Comparison of ENCODE assay signal across 12 mouse cellular contexts in genomic region chr13:55847805-55848204, GRCm38 (mm10). TPM values are rescaled to one million over a fixed set of nuclear protein-coding genes. Genes with fewer than 3 reads are reported as not detected.
DNase-seq lines count a peak whose midpoint lies in the region; ATAC-seq and TF ChIP-seq lines count a peak whose summit lies in the region.
"Had no signal": no experiment of that assay in that cellular context is flagged by ENCODE, and none has a peak within 500 bp of the region (broad histone marks: within the 10 kb centered on the region; RNA-seq: fewer than 3 reads in every experiment).

No protein-coding gene starts in this region.

- no peak for DNase-seq in heart, embryonic 10.5 days (ENCODE audit: low spot score)
- no peak for DNase-seq in heart, postnatal 14 days
- peak; percentile 43 to 57 for DNase-seq in lung, adult 18-20 months
- DNase-seq in lung, postnatal 25 days (ENCODE audit: low spot score): no peak
- DNase-seq in cerebellum, adult 11-12 months: no peak
- DNase-seq: B cell, adult 2 months; cerebellum, postnatal 14 days; liver, embryonic 13.5 days; retina, postnatal 1 day had no signal

- no peaks in the 10 kb centered on the region for H3K36me3 ChIP-seq in heart, embryonic 10.5 days
- no peaks in the 10 kb centered on the region for H3K36me3 ChIP-seq in intestine, embryonic 16.5 days (ENCODE audit: control insufficient read depth, insufficient read depth, low read length)
- no peaks in the 10 kb centered on the region for H3K36me3 ChIP-seq in small intestine, adult 2 months (ENCODE audit: control insufficient read depth, insufficient read depth, low read length)
- H3K36me3 ChIP-seq: liver, embryonic 13.5 days had no signal

- H3K4me2 ChIP-seq in intestine, embryonic 16.5 days (ENCODE audit: low read depth, low read length): peak overlapping the region; percentile 41

- WGBS in heart, embryonic 10.5 days: 30% methylated on average over 10 of the region's 10 CpGs
- WGBS in intestine, embryonic 16.5 days: 15% methylated on average over 10 of the region's 10 CpGs
- WGBS in small intestine, adult 2 months: 5% methylated on average over 10 of the region's 10 CpGs

- TF ChIP-seq POLR2A in small intestine, adult 2 months (IDR thresholded peaks at IDR 0.05; ENCODE audit: low read depth, low read length): no peak

- 0 out of 2 replicates have a peak, but pooled peaks cover 5% of the 10 kb centered on the region for H3K9me3 ChIP-seq in heart, embryonic 10.5 days
- peaks cover 5% of the 10 kb centered on the region for H3K9me3 ChIP-seq in intestine, embryonic 16.5 days (ENCODE audit: control insufficient read depth, low read length)

- H3K27me3 ChIP-seq in heart, embryonic 10.5 days (ENCODE audit: insufficient read depth, poor library complexity, severe bottlenecking): peaks cover 79% of the 10 kb centered on the region
- H3K27me3 ChIP-seq in intestine, embryonic 16.5 days (replicated peaks; ENCODE audit: control insufficient read depth, insufficient read depth, low read length): peaks cover 13% of the 10 kb centered on the region; the same call in 1 of the 2 replicates
- no peaks in the 10 kb centered on the region for H3K27me3 ChIP-seq in small intestine, adult 2 months (ENCODE audit: control insufficient read depth, insufficient read depth, low read length)

- peak overlapping the region; percentile 60; the same call in 1 of the 2 replicates for H3K27ac ChIP-seq in heart, embryonic 10.5 days
- H3K27ac ChIP-seq in intestine, embryonic 16.5 days (ENCODE audit: low read length): no peak overlapping the region
- no peak overlapping the region for H3K27ac ChIP-seq in small intestine, adult 2 months (ENCODE audit: insufficient read depth, low read depth, low read length)
- H3K27ac ChIP-seq: liver, embryonic 13.5 days had no signal

- intact Hi-C loops in heart, postnatal 14 days (cut with DNase I): no loop called here

- peaks cover 29% of the 10 kb centered on the region for H3K4me1 ChIP-seq in heart, embryonic 10.5 days
- peaks cover 27% of the 10 kb centered on the region for H3K4me1 ChIP-seq in intestine, embryonic 16.5 days (ENCODE audit: control insufficient read depth, insufficient read depth, low read length)
- peaks cover 14% of the 10 kb centered on the region; the same call in 1 of the 2 replicates for H3K4me1 ChIP-seq in small intestine, adult 2 months (ENCODE audit: control insufficient read depth, insufficient read depth, insufficient read length, low read length)

- H3K9ac ChIP-seq in intestine, embryonic 16.5 days (ENCODE audit: low read depth, low read length): peak overlapping the region; percentile 15; the same call in 1 of the 2 replicates
- H3K9ac ChIP-seq: liver, embryonic 13.5 days had no signal

- no peak for TF ChIP-seq CTCF in small intestine, adult 2 months (IDR thresholded peaks at IDR 0.05; ENCODE audit: extremely low read depth, insufficient read length, insufficient replicate concordance, low read depth, low read length)

- ATAC-seq in intestine, embryonic 16.5 days: peak; percentile 45
- no peak for ATAC-seq in inflammation-experienced regulatory T-cells, adult 6 months

- peak overlapping the region; percentile 13 for H3K4me3 ChIP-seq in heart, embryonic 10.5 days
- peak overlapping the region; percentile 14; the same call in 1 of the 2 replicates for H3K4me3 ChIP-seq in intestine, embryonic 16.5 days (ENCODE audit: low read length)
- peak overlapping the region; percentile 45 for H3K4me3 ChIP-seq in small intestine, adult 2 months (ENCODE audit: low read depth, low read length)
- H3K4me3 ChIP-seq: liver, embryonic 13.5 days had no signal

RNA-seq across cellular contexts. Expression of gene Pitx1, which starts 11.8 kb away (rescaled TPM):
- polyA plus RNA-seq in heart, embryonic 10.5 days (2016; fragmentation: Nextera tagmentation; extraction: Ambion mirVana): 0.53 and 3.8 TPM in 2 replicates
- not detected for total RNA-seq in heart, postnatal 14 days (2021)
- polyA plus RNA-seq in intestine, embryonic 16.5 days (2015; fragmentation: Nextera tagmentation; extraction: Ambion mirVana): 9.0 and 9.1 TPM in 2 replicates
- 14.6 and 20.3 TPM in 2 replicates for polyA plus RNA-seq in small intestine, adult 2 months (2012; rRNA removed)
- polyA plus RNA-seq in inflammation-experienced regulatory T-cells, adult 6 months (2017; shearing (Covaris generic)): not detected

Comparison
In these comparisons a context has a peak if more than half of its experiments do, and no peak if none do; other contexts are left out.
1. DNase-seq: peak in lung, adult 18-20 months (2 of 2); none in heart, embryonic 10.5 days (single experiment), heart, postnatal 14 days (0 of 2), lung, postnatal 25 days (single experiment) and cerebellum, adult 11-12 months (single experiment).
2. Peak in every context shown above with its lines, with median percentiles within 50 percentile points of each other: H3K4me3 ChIP-seq.